Mouse (Mus musculus) heart, adult 2 months (tissue): Measurements from ENCODE around the gene Fam173b.

ENCODE experiments used
- CTCF ChIP-seq: fragments of 200-600 bp; IDR thresholded peaks from 2 replicates; pipeline ENCODE4 v1.8.1; 2022; ENCODE audit warnings: antibody characterized with exemption, mild to moderate bottlenecking, moderate library complexity
- POLR2A ChIP-seq: fragments of 200-500 bp; IDR thresholded peaks from 2 replicates; pipeline ENCODE4 v1.6.1; 2011; ENCODE audit warnings: mild to moderate bottlenecking, low read depth, low read length, control low read depth; ENCODE audit not compliant: insufficient read depth

- TF ChIP-seq POLR2A (no peak), CTCF (no peak)
These were observed 61.4 kb downstream of the Fam173b start for GRCm38 (mm10) chr15:31663074-31663473.
